Mouse (Mus musculus): ENCODE data around the gene Rps12.

Gene Rps12

DNA sequence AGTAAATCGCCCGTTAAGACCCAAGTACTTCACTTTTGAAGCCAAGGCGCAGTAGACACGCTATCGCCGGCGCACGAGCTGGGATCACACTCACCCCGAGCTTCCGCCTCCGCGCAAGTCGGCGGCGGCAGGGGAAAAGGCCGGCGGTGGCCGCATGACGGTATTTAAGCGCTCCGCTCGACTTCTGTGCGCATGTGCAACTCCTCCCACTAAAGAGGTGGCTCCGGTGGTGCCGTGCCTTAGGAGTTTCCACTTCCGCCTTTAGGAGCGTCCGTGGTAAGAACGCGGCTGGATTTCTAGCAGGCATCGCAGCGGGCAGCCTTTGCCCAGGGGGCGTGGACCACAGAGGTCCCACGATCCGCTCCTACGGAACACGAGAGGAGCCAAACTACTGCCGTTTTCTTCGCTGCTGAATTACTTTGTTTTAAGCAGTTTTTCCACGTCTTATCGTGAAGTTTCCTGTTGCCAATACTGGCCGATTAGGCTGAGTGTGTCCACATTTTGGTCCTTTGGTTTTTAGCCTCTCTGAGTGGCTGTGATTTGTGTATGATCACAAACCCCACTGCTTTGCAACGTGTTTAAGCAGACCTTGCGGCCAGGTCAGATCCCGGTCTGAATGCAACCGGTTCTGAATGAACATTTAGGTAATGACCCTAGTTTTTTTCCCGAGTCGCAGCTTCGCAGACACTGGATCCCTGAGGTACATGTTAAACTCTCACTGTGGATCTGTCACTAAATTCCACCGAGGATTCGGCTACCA is at the start of gene Rps12:
Gene Rps12 (minus strand): TSS at position 214 of the 760 bp plus-strand sequence.
- Histone ChIP-seq H3K4me3 (replicated peaks; ENCODE audit: low read length) (peak within 1 kb of the TSS; percentile 97), H3K36me3 (ENCODE audit: insufficient read depth, low read length) (peaks cover 41% of the 10 kb centered on the region), H3K9me3 (ENCODE audit: low read length) (no peaks in the 10 kb centered on the region), H3K27me3 (ENCODE audit: insufficient read depth, low read length) (no peaks in the 10 kb centered on the region), H3K4me1 (replicated peaks; ENCODE audit: low read depth, low read length) (peaks cover 29% of the 10 kb centered on the region)
- no peak for TF ChIP-seq POU5F1 (IDR thresholded peaks at IDR 0.05; ENCODE audit: borderline replicate concordance, low read length)
- no peak for TF ChIP-seq CTCF (conservative IDR thresholded peaks at IDR 0.05; ENCODE audit: low read length)
- no peak for TF ChIP-seq NANOG (IDR thresholded peaks at IDR 0.05; ENCODE audit: borderline replicate concordance, low read length)

DNA sequence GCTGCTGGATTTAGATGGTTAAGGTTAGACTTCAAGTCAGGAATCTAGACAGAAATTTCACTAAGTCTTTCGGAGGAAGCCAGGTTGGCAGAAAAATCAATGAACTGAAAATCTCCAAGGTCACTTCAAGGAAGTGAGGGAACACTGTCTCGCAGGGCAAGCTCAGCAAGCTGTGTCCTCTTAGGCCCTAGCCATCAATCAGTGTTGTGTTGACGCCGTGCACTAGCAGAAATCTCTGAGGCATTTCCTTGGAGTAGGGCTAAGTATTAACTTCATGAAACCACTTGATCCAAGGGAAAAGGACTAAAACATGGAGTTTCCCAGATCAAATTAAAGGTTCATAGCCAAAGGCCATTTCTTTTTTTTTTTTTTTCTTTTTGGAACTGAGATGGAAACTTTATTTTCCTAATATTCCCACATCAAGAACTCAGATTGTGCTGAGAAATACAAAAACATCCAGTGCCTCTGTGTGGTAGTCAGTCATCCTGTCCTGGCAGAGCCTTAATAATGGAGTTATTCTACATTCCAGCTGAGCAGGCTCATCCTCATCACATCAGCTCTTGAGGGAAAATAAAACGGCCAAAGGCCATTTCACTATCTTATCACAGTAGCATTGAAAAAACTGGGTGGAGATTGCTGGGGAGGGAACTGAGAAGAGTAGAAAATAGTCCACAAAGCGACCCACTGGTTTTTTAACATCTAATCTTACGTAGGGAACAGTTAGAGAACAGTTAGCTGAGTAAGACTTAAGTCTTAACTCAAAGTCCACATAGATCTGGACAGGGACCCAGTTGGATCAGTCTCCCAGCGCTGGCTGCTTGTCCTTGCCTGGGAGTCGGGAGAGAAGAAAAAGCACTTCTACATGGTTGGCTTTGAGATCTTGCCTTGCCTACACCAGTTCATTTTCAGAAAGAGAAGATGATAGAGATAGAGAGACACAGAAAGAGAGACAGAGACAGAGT is 49.2 kb upstream of the Rps12 start:
- Histone ChIP-seq H3K36me3 (ENCODE audit: insufficient read depth, low read length) (no peaks in the 10 kb centered on the region), H3K4me1 (replicated peaks; ENCODE audit: low read depth, low read length) (peaks cover 18% of the 10 kb centered on the region), H3K4me3 (replicated peaks; ENCODE audit: low read length) (no peak overlapping the region), H3K9me3 (ENCODE audit: low read length) (peaks cover 8% of the 10 kb centered on the region; the same call in 1 of the 2 replicates), H3K27me3 (ENCODE audit: insufficient read depth, low read length) (peaks cover 2% of the 10 kb centered on the region; the same call in 1 of the 2 replicates)
- TF ChIP-seq POU5F1 (IDR thresholded peaks at IDR 0.05; ENCODE audit: borderline replicate concordance, low read length) (no peak), CTCF (conservative IDR thresholded peaks at IDR 0.05; ENCODE audit: low read length) (no peak), NANOG (IDR thresholded peaks at IDR 0.05; ENCODE audit: borderline replicate concordance, low read length) (no peak)

DNA sequence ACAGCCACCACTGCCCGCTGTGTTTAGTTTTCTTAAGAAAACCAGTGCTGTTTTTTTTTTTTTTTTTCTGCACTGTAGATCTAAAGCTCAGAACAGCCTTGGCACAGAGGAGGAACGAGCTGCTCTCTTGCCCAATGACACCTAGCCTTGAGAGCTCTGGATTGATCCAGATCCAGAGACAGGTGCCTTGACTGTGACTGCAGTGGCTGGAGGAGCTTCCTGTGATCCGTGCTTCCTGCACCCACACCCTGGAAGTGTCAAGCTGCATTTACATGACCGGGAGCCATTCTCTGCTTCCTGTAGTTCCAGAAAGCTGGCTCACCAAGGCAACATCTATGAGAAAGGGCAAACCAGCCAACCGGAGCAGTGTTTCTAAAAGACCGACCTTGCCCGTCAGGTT is 39.4 kb upstream of the Rps12 start:
- no peak for TF ChIP-seq NANOG (IDR thresholded peaks at IDR 0.05; ENCODE audit: borderline replicate concordance, low read length)
- TF ChIP-seq POU5F1 (IDR thresholded peaks at IDR 0.05; ENCODE audit: borderline replicate concordance, low read length) = no peak
- no peak for TF ChIP-seq CTCF (conservative IDR thresholded peaks at IDR 0.05; ENCODE audit: low read length)
- H3K4me1 ChIP-seq (replicated peaks; ENCODE audit: low read depth, low read length) = 0 out of 2 replicates have a peak, but pooled peaks cover 4% of the 10 kb centered on the region
- H3K27me3 ChIP-seq (ENCODE audit: insufficient read depth, low read length) = no peaks in the 10 kb centered on the region
- H3K4me3 ChIP-seq (replicated peaks; ENCODE audit: low read length) = no peak overlapping the region
- peaks cover 17% of the 10 kb centered on the region for H3K36me3 ChIP-seq (ENCODE audit: insufficient read depth, low read length)
- no peaks in the 10 kb centered on the region for H3K9me3 ChIP-seq (ENCODE audit: low read length)

DNA sequence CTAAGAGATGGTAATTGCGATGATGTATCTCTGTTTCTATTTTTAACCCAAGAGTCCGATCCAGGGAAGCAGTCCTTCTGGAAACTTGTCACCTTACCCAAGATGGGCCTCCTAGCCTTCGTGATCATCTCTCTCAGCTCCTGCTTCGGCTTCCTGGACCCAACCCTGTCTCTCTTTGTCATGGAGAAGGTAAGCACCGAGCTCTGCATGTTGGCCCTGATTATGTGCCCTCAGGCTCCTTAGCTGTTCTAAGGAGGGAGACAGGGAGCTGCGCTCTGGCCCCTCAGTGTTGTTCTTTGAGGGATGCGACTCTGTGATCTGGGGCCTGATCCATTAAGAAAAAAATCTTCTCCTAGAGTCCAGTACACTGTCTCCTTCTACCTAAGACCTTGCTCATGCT is 29.2 kb upstream of the Rps12 start:
- H3K27me3 ChIP-seq (ENCODE audit: insufficient read depth, low read length) = no peaks in the 10 kb centered on the region
- TF ChIP-seq NANOG (IDR thresholded peaks at IDR 0.05; ENCODE audit: borderline replicate concordance, low read length) = no peak
- TF ChIP-seq CTCF (conservative IDR thresholded peaks at IDR 0.05; ENCODE audit: low read length) = no peak
- no peak for TF ChIP-seq POU5F1 (IDR thresholded peaks at IDR 0.05; ENCODE audit: borderline replicate concordance, low read length)
- peaks cover 4% of the 10 kb centered on the region for H3K36me3 ChIP-seq (ENCODE audit: insufficient read depth, low read length)
- no peak overlapping the region for H3K4me3 ChIP-seq (replicated peaks; ENCODE audit: low read length)
- peaks cover 28% of the 10 kb centered on the region for H3K4me1 ChIP-seq (replicated peaks; ENCODE audit: low read depth, low read length)
- 0 out of 2 replicates have a peak, but pooled peaks cover 5% of the 10 kb centered on the region for H3K9me3 ChIP-seq (ENCODE audit: low read length)

DNA sequence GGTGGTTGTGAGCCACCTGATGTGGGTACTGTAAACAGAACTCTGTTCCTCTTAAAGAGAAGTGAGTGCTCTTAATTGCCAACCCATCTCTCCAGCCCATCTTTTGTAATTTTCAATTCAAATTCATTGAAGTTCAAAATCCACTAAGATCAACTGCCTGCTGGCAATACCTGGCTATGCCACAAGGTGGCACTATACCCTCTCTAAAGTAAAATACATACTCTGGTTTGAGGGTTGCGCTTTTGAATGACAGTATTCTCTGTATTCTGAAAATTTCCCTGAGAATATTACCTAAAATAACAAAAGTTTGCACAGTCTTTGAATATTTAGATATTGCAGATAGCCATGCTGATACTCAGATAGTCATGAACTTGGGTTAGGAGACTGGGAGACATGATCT is 28.1 kb upstream of the Rps12 start:
- H3K4me1 ChIP-seq (replicated peaks; ENCODE audit: low read depth, low read length) = peaks cover 37% of the 10 kb centered on the region
- TF ChIP-seq CTCF (conservative IDR thresholded peaks at IDR 0.05; ENCODE audit: low read length) = peak; percentile 99
- TF ChIP-seq POU5F1 (IDR thresholded peaks at IDR 0.05; ENCODE audit: borderline replicate concordance, low read length) = no peak
- 0 out of 2 replicates have a peak, but pooled peaks cover 5% of the 10 kb centered on the region for H3K9me3 ChIP-seq (ENCODE audit: low read length)
- no peak overlapping the region for H3K4me3 ChIP-seq (replicated peaks; ENCODE audit: low read length)
- H3K36me3 ChIP-seq (ENCODE audit: insufficient read depth, low read length) = peaks cover 4% of the 10 kb centered on the region
- H3K27me3 ChIP-seq (ENCODE audit: insufficient read depth, low read length) = no peaks in the 10 kb centered on the region

DNA sequence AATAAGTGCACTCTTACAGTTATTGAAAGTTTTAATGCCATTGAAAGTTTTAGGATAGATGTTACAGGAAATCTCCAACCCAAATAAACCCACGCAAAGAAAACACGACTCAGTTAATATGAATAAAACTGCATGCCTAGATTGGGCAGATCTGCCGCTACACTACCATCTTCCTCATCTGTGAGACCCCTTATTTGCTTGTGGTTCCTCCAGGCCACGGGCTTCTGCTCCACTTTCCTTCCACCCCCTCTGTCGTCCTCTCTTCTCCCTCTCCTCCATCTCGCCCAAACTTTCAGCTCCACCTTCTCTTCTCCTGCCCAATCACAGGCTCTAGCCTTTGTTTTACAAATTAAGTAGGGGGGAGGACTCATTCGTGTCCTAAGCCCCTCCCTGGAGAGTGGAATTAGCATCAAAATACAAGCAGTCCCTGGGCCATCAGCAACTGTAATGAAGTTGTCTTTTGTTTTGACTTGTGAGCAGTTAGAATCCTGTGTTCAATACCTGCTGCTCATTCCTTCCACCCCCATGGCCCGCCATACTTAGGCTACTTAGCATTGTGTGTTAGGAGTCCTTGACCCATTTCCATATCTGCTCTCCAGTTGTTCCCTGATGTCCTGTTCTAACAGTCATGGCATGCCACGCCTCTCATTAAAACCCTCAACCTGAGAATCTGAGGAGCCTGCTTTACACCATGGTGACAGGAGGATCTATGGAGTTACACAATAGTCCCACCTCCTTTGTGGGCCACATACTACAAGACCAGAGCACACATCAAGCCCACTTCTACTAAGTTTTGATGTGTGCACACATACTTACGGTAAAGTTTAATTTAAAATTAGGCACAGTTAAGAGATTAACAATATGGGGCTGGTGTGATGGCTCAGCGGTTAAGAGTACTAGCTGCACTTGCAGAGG is 26.0 kb upstream of the Rps12 start:
- H3K27me3 ChIP-seq (ENCODE audit: insufficient read depth, low read length) = no peaks in the 10 kb centered on the region
- H3K9me3 ChIP-seq (ENCODE audit: low read length) = 0 out of 2 replicates have a peak, but pooled peaks cover 5% of the 10 kb centered on the region
- TF ChIP-seq POU5F1 (IDR thresholded peaks at IDR 0.05; ENCODE audit: borderline replicate concordance, low read length) = peak; percentile 85
- TF ChIP-seq CTCF (conservative IDR thresholded peaks at IDR 0.05; ENCODE audit: low read length) = no peak
- TF ChIP-seq NANOG (IDR thresholded peaks at IDR 0.05; ENCODE audit: borderline replicate concordance, low read length) = peak; percentile 98
- H3K36me3 ChIP-seq (ENCODE audit: insufficient read depth, low read length) = 0 out of 2 replicates have a peak, but pooled peaks cover 2% of the 10 kb centered on the region
- peak overlapping the region; percentile 67 for H3K4me3 ChIP-seq (replicated peaks; ENCODE audit: low read length)
- peaks cover 49% of the 10 kb centered on the region for H3K4me1 ChIP-seq (replicated peaks; ENCODE audit: low read depth, low read length)

DNA sequence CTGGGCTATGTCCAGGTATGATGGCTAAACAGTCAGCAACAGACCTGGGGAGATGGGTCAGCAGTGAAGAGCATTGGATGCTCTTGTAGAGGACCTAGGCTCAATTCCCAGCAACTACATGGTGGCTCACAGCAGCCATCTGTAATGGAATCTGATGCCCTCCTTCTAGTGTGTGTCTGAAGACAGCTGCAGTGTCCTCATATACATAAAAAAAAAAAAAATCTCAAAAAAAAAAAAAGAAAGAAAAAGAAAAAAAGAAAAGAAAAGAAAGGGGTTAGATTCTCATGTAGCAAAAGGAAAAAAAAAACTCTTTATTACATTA is 25.3 kb upstream of the Rps12 start:
- Histone ChIP-seq H3K27me3 (ENCODE audit: insufficient read depth, low read length) (no peaks in the 10 kb centered on the region), H3K4me3 (replicated peaks; ENCODE audit: low read length) (peak overlapping the region; percentile 67), H3K9me3 (ENCODE audit: low read length) (no peaks in the 10 kb centered on the region), H3K4me1 (replicated peaks; ENCODE audit: low read depth, low read length) (peaks cover 56% of the 10 kb centered on the region), H3K36me3 (ENCODE audit: insufficient read depth, low read length) (0 out of 2 replicates have a peak, but pooled peaks cover 2% of the 10 kb centered on the region)
- TF ChIP-seq NANOG (IDR thresholded peaks at IDR 0.05; ENCODE audit: borderline replicate concordance, low read length) = no peak
- no peak for TF ChIP-seq POU5F1 (IDR thresholded peaks at IDR 0.05; ENCODE audit: borderline replicate concordance, low read length)
- TF ChIP-seq CTCF (conservative IDR thresholded peaks at IDR 0.05; ENCODE audit: low read length) = no peak
